Mouse (Mus musculus) gastrocnemius, postnatal 36 days (tissue): ENCODE results near the gene Gkap1. TPM values are rescaled to one million over a fixed set of nuclear protein-coding genes. Genes with fewer than 3 reads are reported as not detected.

Source experiments
- DNase-seq, 2 experiments: peaks; one replicate each; pipeline ENCODE4 v3.0.0; 2022
- intact Hi-C: fragments of 180-260 bp; cut with DNase I; formaldehyde crosslinking; loops from one replicate; pipeline ENCODE4 v1.15.1; 2025
- long read RNA-seq, 2 experiments: library from polyadenylated mRNA; stranded (forward); transcript quantifications; one replicate each; pipeline ENCODE4 v2.0.0; 2021
- total RNA-seq, 2 experiments: library from RNA; stranded (reverse); gene quantifications; 2 replicates each; pipeline ENCODE4 v1.2.3; 2021

Gkap1 gene
- 10 to 100 TPM; 20.6 to 24.3 TPM for total RNA-seq
- long read RNA-seq, experiment 1, transcript Gkap1-201 (12 exons, 1,523 nt), result major isoform, 12 of 32 reads
- long read RNA-seq, experiment 1, partial matches to known transcripts, result 6 of 32 reads
- long read RNA-seq, experiment 1, other reads (novel, unspliced or antisense), result 14 of 32 reads
- long read RNA-seq, experiment 2, transcript Gkap1-201 (12 exons, 1,523 nt), result major isoform, 20 of 40 reads
- long read RNA-seq, experiment 2, partial matches to known transcripts, result 3 of 40 reads
- long read RNA-seq, experiment 2, other reads (novel, unspliced or antisense), result 16 of 40 reads

DNA sequence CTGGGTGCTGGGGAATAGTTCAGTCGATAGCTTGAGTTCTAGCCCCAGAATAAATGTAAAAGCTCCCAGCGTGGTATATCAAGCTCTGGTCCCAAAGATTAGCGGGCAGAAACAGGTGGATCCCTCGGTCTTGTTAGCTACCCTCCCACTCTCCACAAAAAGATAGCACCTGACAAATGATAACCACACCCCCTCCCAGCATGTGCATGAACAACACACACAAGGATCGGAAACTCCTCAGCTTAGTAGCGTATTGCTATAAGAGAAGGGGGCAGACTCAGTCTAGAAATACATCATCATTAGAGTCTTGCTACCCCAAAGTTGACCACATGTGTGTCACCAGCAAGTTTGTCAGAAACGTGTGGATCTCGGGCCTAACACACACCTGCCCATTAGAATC is at the start of gene Gkap1:
Gene Gkap1 (minus strand): TSS at position 101 of the 400 bp plus-strand sequence.
- no peak for DNase-seq
- intact Hi-C loops, result no loop called here

DNA sequence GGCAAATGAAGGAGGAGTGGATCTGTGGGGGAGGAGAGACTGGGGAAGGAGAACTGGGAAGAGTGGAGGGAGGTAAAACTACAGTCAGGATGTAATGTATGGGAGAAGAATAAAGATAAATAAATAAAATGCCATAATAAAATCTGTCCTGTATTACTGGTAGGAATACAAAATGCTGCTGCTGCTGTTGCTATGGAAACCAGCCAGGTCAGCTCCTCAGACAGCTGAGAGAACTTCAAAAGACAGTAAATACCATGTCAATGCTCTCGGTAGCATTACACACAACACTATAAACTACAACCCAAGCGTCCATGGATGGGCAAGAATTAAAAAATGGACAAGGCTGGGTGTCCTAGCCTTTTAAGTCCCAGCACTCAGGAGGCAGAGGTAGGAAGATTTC is 42.3 kb upstream of the Gkap1 start:
- intact Hi-C loops, result no loop called here
- DNase-seq, result no peak

DNA sequence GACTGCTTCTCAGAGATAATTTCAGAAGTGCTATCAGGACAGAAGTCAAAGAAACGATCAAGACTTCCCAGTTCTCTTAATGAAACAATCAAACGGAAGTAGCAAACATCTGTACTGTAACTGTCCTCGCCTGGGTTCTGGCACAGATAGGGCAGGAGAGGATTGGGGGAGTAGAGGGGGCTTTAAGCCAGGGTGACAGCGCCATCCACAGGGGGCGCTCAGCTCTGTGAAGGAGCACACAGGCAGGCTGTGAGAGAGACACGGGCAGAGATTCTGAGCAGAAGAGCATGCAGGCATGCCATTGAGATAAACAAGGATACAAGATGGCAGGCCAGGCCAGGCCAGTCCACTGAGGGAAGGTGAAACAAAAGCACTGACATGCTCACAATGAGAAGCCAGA is 39.5 kb upstream of the Gkap1 start:
- intact Hi-C loops, result no loop called here
- DNase-seq, result no peak

DNA sequence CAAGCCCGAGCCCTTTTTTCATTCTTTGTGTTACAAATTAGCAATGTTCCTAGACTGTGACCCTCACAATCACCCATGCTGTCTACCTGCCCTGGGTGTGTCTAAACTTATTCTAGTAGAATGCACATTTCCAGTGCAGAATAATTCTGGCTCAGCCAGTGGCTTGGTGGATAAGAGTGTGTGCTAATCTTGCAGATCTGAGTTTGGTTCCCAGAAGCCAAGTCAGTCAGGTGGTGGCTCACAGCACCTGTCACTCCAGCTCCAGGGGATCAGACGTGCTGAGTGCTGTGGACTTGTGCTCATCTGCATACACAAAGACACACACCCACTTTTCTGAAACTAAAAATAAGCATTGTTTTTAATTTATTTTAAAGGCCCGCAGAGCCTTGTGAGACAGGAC is 38.3 kb upstream of the Gkap1 start:
- intact Hi-C loops, result no loop called here
- no peak for DNase-seq

DNA sequence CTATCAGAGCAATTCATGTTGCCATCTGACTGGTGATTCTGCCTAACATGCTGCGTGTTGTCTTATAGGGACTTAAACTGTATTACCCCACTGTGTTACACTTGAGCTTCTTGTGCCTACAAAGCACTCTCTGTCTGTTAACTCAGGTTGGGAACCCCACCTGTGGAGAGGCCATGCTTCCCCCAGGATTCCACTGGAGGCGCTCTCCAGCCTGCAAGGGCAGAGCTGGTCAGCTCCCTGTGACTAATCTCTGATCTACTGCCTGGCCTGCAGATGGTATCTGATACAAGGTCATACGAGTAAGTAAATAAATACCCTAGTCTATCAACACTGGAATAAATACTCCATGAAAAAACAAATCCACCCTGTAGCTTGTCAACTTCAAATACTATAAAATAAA is 35.9 kb upstream of the Gkap1 start:
- intact Hi-C loops, result no loop called here
- no peak for DNase-seq

DNA sequence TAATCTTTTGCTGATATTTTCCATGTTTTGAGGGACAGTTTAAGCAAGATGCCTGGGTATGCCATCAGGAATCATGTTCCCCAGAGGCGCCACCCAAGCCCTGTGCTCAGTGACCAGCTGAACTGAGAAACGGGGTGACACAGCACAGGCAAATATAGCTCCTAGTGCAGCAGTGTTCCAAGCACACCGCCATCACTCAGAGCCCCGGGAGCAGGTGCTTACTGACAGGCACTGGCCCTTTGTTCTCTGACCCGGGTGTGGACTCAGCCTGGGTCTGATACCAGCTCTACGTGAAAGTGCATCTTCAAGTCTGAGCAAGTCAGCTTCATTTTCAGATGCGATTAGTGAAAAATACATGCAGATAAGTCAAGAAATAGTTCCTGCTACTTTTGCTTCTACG is 34.0 kb upstream of the Gkap1 start:
- intact Hi-C loops, result no loop called here
- no peak for DNase-seq

DNA sequence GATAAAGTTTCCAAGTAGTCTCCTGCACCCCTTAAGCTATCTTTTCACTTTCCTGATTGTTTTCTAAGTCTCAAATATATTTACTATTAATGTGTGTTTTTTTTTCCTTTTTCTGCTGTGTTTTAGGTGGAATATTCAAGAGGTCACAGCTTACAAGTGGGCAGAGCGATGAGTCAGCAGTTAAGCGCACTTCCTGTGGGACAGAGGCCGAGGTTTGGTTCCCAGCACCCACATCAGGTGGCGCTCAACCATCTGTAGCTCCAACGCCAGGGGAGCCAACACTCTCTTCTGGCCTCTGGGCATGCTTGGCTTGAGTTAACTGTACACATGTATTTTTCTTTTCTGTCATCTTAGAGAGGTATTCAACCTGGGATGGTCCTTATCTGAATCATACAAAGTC is 32.0 kb upstream of the Gkap1 start:
- intact Hi-C loops, result no loop called here

DNA sequence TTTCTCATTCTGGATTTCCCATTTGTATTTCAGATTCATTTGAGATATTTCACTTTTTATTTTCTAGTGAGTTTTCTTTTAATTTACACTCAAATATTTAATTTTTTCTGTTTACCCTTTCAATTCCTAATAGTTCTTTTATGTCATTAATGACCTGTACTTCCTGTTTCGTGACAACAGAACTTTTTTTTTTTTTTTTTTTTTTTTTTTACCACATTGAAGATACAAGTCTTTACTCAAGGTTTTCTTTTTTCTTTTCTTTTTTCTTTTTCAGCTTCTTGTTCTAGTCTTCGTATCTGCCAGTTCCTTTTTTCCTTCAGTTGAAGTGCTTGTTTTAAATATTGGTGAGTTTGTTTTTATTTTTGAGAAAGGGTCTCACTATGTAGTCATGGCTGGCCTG is 29.7 kb upstream of the Gkap1 start:
- intact Hi-C loops, result no loop called here
- DNase-seq, result no peak

More for the DNA sequence above, 32.0 kb upstream of the Gkap1 start:
- DNase-seq, result no peak

DNA sequence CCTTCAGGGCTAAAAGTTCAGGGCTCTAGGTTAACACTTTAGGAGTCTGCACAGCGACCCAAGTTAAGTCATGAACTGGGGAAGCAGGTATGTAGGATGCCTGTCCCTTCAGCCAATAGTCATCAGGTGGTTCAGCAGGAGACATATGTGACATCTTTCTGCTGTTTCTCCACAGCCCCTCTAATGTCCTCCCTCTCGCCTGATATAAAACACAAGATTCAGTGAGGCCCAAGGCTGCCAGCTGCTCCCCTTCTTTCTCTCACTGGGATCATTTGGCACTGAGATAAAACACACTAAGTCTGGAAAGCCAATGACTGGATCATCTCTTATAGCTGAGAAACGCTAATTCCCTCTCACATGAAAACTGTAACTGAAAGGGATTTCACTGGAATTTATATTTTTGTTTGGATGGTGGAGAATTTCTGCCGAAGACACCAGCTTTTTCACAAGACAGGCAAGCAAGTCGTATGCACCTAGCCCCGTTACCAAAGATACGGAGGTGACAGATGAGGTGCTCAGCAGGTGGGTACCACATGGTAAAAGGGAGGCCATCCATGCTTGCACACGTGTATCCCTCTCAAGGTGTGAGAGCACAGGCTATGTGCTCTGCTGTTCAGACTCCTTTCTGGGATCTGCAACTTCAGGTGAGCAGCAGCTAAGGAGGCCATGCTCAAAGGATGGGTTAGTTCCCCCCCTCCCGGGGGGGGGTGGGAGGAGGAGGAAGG is 27.1 kb upstream of the Gkap1 start:
- DNase-seq, result no peak
- intact Hi-C loops, result no loop called here

DNA sequence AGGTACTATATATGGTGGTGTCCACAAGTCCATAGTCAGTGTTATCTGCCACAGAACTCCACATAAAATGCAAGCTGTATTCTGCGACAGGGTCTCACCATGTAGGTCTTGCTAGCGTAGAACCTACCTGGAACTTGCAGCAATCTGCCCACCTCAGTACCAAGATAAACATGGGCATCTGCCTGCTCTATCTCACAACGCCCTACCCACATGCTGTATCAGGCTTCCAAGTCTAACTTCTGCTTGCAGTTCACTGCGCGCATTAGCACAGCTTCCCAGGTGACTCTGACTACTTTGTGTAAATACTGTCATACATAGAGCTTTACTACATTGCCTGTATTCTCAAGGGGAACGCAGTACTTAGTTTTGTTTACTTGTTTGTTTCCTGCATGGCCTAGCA is 26.5 kb upstream of the Gkap1 start:
- intact Hi-C loops, result no loop called here
- no peak for DNase-seq

DNA sequence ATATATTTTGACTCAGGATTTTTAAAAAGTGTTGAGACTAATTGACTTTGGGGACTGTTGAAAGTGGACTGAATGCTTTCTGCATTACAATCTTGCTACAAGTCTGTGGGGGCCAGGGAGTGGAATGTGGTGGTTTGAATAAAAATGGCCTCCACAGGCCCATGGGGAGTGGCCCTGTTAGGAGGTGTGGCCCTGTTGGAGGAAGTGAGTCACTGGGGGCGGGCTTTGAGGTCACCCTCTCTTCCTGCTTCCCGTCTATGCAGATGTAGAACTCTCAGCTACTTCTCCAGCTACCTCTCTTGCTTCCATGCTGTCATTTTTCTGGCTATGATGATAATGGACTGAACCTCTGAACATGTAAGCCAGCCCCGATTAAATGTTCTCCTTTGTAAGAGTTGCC is 23.3 kb upstream of the Gkap1 start:
- intact Hi-C loops, result no loop called here
- DNase-seq, result no peak

DNA sequence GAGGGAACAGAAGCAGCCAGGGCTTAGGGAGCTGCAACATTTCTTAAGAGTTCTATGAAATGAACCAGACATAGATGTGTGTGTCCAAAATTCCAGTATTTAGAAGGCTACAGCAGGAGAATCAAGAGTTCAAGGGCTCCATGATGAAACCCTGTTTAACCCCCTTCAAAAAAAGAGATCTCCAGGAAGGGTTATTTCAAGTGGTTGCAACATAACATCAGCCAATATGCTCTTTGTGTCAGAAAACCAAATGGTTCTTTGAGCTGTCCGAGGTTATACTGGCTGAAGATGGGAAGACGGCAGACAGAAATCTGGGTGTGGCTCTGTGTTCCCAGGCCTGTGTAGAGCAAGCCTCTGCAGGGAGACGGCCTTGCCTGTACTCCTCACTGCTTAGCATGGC is 20.1 kb upstream of the Gkap1 start:
- intact Hi-C loops, result no loop called here
- DNase-seq, result no peak

DNA sequence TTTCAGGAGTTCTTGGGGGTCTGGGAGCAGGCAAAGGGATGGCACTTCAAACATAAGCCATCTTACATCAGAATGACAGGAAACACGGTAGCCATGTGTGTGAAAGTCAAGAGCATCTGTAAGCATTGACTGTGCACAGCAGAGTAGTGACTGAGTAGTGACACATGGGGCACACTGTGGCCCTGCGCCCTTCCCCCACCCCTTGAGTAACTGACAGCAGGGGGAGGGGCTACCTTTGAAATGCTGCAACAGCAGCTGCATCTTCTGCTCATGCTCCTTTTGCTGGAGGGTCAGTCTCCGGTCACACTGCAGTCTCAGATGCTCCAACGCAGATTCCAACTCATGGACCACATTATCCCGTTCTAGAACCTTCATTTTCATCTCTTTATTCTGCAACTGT is 17.3 kb upstream of the Gkap1 start:
- intact Hi-C loops, result no loop called here
- no peak for DNase-seq

DNA sequence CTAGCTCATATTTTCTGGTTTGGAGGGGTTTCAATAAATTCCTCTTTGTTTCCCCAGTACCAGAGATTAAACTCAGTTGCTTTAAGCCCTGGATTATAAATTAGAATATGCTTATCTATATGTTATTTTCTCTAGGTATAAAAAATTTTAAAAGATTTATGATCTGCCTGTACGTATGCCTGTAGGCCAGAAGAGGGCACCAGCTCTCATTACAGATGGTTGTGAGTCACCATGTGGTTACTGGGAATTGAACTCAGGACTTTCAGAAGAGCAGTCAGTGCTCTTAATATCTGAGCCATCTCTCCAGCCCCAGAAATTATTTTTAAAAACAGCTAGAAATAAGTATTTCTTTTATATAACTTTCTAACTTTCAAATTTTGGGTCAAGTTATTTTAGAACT is 13.8 kb upstream of the Gkap1 start:
- intact Hi-C loops, result loop anchor here (2.0 to 5.0 kb wide), 3 partner anchors 99 to 299 kb away; no protein-coding TSS in a partner anchor

DNA sequence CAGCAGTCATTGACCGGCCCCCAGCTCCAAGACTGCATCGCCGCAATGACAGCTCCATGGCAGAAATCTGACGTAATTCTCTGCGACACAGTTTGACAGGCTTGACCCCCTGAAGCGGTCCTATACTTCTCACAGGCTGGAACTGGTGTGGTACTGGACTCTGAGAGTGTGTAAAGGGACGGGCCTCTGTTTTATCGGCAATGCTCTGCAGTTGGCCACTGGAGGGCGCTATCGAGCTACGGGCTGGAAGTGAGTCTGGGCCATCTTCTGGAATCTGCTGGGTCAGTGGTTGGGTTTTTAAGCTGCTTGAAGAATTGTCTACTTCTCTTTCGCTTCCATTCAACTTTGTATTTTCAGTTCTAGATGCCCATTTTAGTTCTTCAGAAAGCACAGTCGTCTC is 12.3 kb upstream of the Gkap1 start:
- DNase-seq, result peak; percentile 63 to 84
- intact Hi-C loops, result loop anchor here (2.0 to 5.0 kb wide), 3 partner anchors 101 to 301 kb away; no protein-coding TSS in a partner anchor

More for the DNA sequence above, 13.8 kb upstream of the Gkap1 start:
- DNase-seq, result no peak

DNA sequence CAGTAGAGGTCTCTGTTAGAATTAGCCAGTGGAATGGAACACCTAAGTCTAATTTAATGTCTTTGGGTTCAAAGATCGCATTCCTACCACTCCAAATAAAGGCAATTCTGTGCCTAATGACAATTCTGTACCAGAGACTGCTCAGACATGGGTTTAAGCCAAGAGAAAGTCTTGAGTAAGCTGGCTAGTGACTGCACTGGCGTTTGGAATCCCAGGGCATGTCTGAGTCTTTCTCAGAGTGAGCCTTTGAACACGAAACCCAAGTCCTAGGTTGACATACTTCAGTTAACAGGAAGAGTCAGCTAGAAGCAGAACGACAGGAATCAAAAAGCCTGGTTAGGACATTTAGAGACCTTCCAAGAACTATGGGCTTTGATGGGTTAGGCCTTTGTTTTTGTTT is 8.0 kb upstream of the Gkap1 start:
- intact Hi-C loops, result no loop called here
- no peak for DNase-seq

DNA sequence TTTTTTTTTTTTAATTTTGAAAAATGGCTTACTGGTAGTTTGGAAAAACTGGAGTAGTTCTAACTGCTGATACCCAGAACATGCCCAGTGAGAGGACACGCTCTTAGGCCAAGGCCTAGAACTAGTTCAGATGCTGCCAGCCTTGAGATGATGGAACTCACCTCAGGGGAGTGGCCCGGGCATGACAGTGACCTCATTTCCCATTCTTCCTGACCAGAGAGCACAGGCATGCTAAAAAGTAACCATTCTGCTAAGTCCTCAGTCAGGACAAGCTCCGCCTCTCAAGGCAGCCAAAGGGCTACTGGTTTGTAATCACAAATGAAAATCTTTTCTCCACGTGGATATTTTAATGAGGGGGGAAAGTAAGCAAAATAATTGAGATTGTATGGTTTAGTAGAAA is 6.4 kb upstream of the Gkap1 start:
- no peak for DNase-seq

DNA sequence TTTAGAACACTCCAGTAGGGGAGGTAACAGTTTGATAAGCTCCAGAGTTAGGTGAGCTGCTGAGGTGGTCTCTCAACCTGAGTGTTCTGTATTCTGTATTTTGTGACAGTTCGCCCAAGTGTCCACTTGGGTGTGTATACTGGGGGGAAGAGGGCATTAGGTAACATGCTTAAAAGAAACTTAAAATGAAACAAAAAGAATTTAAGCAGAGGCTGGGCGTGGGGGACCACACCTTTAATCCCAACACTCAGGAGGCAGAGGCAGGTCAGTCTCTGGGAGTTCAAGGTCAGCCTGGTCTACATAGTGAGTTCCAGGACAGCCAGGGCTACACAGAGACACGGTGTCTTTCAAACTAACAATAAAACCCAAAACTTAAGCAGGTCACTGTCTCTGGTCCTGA is 5.0 kb upstream of the Gkap1 start:
- intact Hi-C loops, result no loop called here
- no peak for DNase-seq

More for the DNA sequence above, 6.4 kb upstream of the Gkap1 start:
- intact Hi-C loops, result no loop called here

DNA sequence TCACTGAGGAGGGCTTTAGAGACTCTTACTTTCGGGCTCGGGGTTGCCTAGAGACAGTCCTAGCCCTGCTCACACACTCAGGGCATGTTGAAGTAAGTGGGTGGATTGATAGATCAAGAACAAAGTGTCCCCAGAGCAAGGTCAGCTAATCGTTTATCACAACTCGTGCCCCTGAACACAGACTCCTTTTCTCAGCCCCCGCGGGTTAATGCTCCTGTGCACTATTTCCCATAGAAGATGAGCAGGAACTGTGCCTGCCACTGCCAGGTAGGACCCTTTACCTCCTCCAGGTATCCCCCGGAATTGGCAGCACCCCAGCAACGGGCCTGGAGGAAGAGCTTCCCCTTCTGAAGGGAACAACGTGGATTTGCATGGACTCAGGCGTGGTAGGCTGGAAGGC is 757 bp upstream of the Gkap1 start:
- no peak for DNase-seq
- intact Hi-C loops, result no loop called here

DNA sequence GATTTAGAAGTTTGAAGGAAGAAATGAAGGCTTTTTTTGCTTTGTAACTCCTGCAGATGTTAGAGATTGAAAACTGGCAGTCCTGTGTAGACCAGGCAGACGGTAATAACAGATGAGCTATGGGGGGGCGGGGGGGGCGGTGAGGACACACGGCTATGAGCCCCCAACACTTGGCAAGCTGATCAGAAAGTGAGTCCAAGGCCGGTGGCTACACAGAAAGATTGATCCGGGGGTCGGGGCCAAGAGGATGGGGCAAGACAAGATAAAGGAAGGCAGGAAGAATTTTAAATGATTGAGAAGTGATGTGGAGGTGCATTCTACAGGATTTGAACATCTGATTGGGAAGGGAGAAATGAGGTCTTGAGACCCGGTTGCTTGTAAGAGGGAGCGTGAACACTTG is 423 bp downstream of the Gkap1 start:
- intact Hi-C loops, result no loop called here
- no peak for DNase-seq

DNA sequence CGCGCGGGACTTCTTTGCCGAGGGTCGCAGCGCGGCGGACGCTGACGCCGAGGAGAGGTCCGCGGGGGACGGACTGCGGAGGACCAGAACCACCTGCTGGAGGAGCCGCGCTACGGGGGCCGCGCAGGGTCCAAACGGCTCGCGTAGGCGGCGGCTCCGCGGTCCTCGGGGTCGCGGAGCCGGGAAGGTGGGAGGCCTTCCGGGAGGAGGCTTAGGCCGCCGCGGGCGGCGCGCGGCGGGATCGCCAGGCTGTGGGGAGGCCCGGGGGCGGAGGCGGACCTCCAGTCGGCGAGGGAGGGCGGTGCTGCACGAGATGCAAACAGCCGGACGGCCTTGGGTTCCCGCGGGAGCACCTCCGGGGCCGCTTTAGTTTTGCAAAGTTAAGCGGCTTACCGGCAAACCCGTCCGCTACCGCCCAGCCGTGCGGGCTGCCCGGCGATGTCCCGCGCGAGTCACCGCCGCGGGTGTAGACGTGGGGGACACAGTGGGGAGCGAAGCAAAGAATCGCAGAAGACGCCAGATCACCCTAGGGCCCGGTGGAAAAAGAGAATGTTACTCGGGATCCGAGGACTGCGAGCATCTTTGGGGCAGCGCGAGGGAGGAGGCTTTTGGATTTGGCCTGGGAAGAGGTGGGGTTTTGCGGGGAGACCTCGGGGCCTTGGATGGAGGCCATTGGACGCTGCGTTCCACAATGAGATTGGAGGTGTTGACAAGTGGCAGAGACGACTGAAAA is 1.1 kb downstream of the Gkap1 start:
- peak; percentile 50 to 55 for DNase-seq
- intact Hi-C loops, result no loop called here
